Mouse (Mus musculus): ENCODE measurements around the gene Slirp.
A peak's percentile ranks its signal among the peaks of the same experiment; 100 is the strongest.
"Not testable (repeated sequence)": the region's sequence is repeated elsewhere in the genome, so short reads cannot be mapped to it uniquely, and the experiment has no call there.

The Slirp gene

GRCm38 (mm10) chr12:87471421-87471963 is 27.8 kb downstream of the Slirp start:
- TF ChIP-seq GATA4 (IDR thresholded peaks at IDR 0.05; ENCODE audit: insufficient replicate concordance, low read length): no peak

- 0 out of 2 replicates have a peak, but pooled peaks have one; percentile 19 for TF ChIP-seq GATA4 (IDR thresholded peaks at IDR 0.05; ENCODE audit: insufficient replicate concordance, low read length)
These were observed 28.5 kb downstream of the Slirp start, which contains the start of gene Snw1 for GRCm38 (mm10) chr12:87471964-87472786. Gene Snw1, minus strand, starts transcription at chr12:87472274.

- TF ChIP-seq GATA4 (IDR thresholded peaks at IDR 0.05; ENCODE audit: insufficient replicate concordance, low read length): no peak
These were observed 31.1 kb downstream of the Slirp start for GRCm38 (mm10) chr12:87474756-87475155.

GRCm38 (mm10) chr12:87494421-87494820 is 50.7 kb downstream of the Slirp start, which contains the start of gene Gm5788:
Gene Gm5788, plus strand, starts transcription at chr12:87494721.
- not testable (repeated sequence) for TF ChIP-seq GATA4 (IDR thresholded peaks at IDR 0.05; ENCODE audit: insufficient replicate concordance, low read length)
